Mouse (Mus musculus): ENCODE results near the gene Mtmr11.
"Not testable (repeated sequence)": the region's sequence is repeated elsewhere in the genome, so short reads cannot be mapped to it uniquely, and the experiment has no call there.

The Mtmr11 gene

DNA sequence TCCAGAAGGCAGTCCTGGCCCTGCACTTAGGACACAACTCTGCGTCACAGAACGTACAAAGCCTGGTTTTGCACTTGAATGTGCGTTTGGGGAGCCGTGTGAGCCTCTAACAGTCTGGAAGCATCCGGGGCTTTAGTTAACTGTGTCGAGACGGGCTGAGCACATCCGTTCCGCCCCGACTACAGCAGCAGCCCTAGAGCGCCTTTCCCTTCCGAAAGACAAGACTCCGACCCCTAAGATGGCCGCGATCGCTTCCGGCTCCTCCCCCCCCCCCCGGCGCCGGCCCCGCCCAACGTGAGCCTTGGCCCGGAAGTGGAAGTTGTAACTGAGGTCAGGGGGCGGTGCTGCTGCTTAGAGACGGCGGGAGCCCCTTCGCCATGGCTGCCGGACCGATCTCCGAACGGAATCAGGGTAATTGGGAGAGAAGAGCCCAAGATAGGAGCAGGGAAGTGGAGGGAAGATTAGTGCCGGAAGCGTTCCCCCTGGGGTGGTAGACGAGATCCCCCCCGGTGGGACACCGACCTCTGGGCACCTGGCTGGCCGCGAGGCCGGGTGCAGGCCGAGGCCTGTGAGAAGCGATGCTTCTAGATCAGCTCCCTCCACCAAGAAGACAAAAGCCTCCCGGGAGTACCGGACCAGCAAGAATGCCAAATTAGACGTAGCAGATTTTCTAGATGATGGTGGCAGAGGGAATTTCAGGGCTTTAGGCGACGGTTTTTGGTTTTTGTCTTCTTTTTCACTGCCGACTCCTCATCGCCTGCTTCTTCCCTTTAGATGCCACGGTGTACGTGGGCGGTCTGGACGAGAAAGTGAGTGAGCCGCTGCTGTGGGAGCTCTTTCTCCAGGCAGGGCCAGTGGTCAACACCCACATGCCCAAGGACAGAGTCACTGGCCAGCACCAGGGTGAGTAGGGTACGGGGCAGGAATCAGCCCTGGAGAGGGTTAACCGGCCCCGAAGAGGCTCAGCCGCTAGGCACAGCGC lies 10.7 kb downstream of the Mtmr11 start, which contains the start of gene Sf3b4:
TSS of gene Sf3b4 (plus strand) at position 136 of the 982 bp plus-strand sequence.
- peak; percentile 73 for DNase-seq (ENCODE audit: low spot score)

GRCm38 (mm10) chr3:96173185-96173584 lies 11.4 kb downstream of the Mtmr11 start:
- no peak for DNase-seq (ENCODE audit: low spot score)

- not testable (repeated sequence) for DNase-seq (ENCODE audit: low spot score)
Measured at GRCm38 (mm10) chr3:96174042-96174441, 12.2 kb downstream of the Mtmr11 start.

DNA sequence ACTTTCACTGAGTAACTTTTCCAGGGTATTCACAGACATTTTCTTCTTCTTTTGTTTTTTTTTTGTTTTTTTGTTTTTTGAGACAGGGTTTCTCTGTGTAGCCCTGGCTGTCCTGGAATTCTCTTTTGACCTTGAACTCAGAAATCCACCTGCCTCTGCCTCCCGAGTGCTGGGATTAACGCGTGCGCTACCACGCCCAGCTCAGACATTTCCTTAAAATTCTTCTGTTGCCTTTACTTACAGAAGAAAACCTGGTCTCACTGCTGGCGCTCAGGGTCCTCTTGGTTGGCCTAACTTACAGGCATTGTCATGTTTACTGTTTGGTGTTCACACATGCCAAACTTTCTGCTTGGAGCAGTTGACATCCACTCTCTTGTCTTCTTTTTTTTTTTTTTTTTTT lies 13.4 kb downstream of the Mtmr11 start:
- no peak for DNase-seq (ENCODE audit: low spot score)

- no peak for DNase-seq (ENCODE audit: low spot score)
Measured at GRCm38 (mm10) chr3:96178427-96178826, 16.6 kb downstream of the Mtmr11 start.

GRCm38 (mm10) chr3:96178902-96179301 lies 17.1 kb downstream of the Mtmr11 start:
- DNase-seq (ENCODE audit: low spot score): no peak

GRCm38 (mm10) chr3:96179531-96179930 lies 17.7 kb downstream of the Mtmr11 start:
- no peak for DNase-seq (ENCODE audit: low spot score)

- DNase-seq (ENCODE audit: low spot score): no peak
Measured at GRCm38 (mm10) chr3:96180727-96181477, 19.1 kb downstream of the Mtmr11 start, which contains the start of gene Sv2a. Gene Sv2a, plus strand, starts transcription at chr3:96181151.

DNA sequence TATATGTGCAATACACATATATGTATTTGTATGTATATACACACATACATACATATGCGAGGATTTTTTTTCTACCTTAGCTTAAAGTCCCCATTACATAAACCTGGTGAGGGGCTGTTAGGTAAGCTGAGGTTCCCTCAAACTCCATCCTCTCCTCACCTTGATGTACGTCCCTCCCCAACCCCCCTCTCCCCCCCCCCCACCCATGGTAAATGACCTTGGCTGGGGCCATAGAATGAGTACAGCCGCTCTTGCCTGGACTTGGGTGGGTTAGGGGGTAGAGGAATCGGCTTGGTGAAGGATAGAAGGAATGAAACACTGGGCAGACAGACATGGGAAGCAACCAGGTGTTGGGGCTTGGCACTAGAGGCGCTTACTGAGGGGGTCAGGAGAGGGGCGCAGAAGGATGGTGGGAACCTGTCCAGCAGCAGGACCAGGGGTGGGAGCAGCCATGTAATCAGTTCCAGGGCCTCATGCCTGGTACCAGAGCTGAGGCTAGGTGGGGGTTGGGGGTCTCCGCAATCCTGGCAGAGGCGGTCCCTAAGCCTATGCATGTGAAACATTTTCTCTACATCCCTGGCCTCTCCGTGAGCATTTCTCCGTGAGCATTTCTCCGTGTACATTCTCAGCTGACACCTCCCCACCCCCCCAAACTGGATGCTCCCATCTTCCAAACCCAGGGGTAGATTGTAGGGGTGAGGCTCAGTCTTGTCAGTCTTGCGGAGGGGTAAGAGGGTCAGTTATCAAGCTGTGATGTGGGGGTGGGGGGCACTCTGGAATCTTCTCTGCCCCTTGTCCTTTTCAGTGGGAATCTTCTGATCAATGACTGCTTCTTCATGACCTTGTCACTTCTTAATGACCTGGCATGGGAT lies 19.9 kb downstream of the Mtmr11 start:
- DNase-seq (ENCODE audit: low spot score): no peak

DNA sequence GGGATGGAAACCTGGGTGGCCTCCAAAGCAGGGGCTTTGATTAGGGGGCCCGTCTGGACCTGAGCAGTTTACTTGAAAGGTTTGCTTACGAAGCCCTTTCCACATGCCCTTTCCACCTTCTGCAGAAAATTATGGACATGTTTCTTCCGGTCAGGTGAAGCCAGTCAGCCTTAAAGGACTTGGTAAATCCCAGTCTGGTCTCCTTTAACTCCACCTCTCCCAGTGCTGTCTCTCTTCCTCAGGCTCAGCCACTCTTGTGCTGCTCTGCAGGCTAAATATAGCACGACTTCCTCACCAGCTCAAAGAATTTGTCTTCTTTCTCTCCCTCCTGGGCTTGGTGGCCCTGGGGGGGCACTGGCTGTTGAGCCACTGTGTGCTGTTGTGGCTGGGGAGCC lies 20.6 kb downstream of the Mtmr11 start:
- no peak for DNase-seq (ENCODE audit: low spot score)

DNA sequence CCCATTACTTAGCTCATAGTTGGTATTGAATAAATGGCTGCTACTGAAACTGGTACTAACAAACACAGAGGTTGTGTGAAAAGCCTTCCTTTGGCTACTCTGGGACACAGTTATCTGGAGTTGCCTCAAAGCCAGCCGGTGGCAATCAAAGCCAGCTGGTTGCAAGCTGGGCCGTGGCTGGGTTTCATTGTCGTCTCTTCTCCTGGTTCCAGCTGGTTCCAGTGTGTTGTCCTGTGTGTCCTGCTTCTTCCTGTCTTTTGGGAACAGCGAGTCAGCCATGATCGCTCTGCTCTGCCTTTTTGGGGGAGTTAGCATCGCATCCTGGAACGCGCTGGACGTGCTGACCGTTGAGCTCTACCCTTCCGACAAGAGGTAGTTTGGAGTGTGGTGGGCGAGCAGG lies 31.2 kb downstream of the Mtmr11 start:
- no peak for DNase-seq (ENCODE audit: low spot score)

GRCm38 (mm10) chr3:96194966-96195365 lies 33.2 kb downstream of the Mtmr11 start:
- DNase-seq (ENCODE audit: low spot score): no peak

GRCm38 (mm10) chr3:96195616-96196313 lies 34.0 kb downstream of the Mtmr11 start:
- no peak for DNase-seq (ENCODE audit: low spot score)

- DNase-seq (ENCODE audit: low spot score): no peak
Measured at GRCm38 (mm10) chr3:96196437-96197128, 34.8 kb downstream of the Mtmr11 start.

GRCm38 (mm10) chr3:96197129-96197749 lies 35.4 kb downstream of the Mtmr11 start:
- peak; percentile 83 for DNase-seq (ENCODE audit: low spot score)

DNA sequence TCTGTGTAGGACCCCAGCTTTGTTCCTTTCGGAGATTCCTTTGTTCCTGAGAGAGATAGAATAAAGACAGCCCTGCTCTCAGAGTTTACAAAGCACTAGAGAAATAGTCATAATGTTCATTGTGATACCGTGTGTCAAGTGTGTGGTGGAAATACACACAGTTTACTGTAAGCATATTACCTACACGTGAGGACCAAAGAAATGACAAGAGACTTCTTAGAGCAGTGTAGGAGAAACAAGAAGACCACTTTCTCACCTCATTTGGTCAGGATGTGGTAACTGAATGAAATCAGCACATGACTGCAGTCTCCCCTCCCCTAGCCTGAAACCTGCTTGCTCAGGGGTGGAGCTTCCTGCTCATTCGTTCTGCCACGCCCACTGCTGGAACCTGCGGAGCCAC lies 36.4 kb downstream of the Mtmr11 start:
- DNase-seq (ENCODE audit: low spot score): no peak

DNA sequence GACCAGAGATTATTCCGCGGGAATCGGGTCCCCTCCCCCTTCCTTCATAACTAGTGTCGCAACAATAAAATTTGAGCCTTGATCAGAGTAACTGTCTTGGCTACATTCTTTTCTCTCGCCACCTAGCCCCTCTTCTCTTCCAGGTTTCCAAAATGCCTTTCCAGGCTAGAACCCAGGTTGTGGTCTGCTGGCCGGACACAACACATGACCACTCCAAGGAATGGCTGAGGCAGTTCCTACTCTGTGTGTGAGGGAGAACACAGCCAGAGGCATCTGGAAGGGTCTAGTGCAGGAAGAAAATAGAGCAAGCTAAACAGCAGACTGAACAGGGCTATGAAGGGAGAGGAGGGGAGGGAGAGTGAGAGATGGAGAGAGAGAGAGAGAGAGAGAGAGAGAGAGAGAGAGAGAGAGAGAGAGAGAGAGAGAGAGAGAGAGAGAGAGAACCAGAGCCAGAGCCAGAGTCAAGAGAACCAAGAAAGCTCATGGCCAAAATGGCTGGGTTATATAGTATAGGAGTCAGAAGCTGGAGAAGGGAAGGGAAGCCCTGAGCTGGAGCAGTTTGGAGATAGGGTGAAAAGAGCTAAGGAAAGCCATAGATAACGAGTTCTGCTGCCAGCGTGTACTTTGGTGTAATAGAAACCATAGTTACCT lies 36.9 kb downstream of the Mtmr11 start:
- not testable (repeated sequence) for DNase-seq (ENCODE audit: low spot score)

- no peak for DNase-seq (ENCODE audit: low spot score)
Measured at GRCm38 (mm10) chr3:96199731-96200130, 37.9 kb downstream of the Mtmr11 start.

DNA sequence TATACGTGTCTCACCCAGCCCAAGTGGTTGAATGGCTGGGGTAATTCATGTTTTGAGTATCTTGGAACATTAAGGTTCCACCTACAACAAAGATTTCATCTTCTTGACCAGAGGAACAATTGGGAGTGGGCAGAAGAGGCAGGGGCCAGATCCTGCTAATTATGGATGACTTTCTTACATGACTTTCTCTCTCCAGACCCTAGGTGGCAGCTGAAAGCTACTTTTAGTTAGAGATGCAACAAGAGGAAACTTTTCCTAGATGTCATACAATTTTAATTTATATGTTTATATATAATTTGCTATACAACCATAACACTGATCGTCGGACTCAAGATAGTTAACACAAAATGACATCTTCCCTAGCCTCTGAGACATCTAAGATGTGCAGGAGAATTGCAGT lies 46.0 kb downstream of the Mtmr11 start:
- DNase-seq (ENCODE audit: low spot score): no peak

GRCm38 (mm10) chr3:96209242-96209641 lies 47.4 kb downstream of the Mtmr11 start:
- DNase-seq (ENCODE audit: low spot score): no peak
